Mouse (Mus musculus) brain, embryonic 14.5 days (tissue): ENCODE data around the gene Zmiz1.

Source experiments
- CTCF ChIP-seq: fragments of 200-500 bp; IDR thresholded peaks from 2 replicates; pipeline ENCODE4 v1.5.1; 2012; ENCODE audit warnings: inconsistent platforms, mild to moderate bottlenecking, moderate library complexity, borderline replicate concordance; ENCODE audit not compliant: insufficient read depth, insufficient read length; ENCODE audit errors: extremely low read depth
- POLR2A ChIP-seq: fragments of 200-500 bp; IDR thresholded peaks from 2 replicates; pipeline ENCODE4 v1.6.1; 2012; ENCODE audit warnings: mild to moderate bottlenecking, inconsistent platforms, borderline replicate concordance; ENCODE audit not compliant: poor library complexity, insufficient read depth, insufficient read length, severe bottlenecking; ENCODE audit errors: extremely low read depth

GRCm38 (mm10) chr14:25477268-25477667 lies 18.3 kb downstream of the Zmiz1 start:
- no peak for TF ChIP-seq CTCF
- TF ChIP-seq POLR2A = no peak
